In the genomic region with DNA sequence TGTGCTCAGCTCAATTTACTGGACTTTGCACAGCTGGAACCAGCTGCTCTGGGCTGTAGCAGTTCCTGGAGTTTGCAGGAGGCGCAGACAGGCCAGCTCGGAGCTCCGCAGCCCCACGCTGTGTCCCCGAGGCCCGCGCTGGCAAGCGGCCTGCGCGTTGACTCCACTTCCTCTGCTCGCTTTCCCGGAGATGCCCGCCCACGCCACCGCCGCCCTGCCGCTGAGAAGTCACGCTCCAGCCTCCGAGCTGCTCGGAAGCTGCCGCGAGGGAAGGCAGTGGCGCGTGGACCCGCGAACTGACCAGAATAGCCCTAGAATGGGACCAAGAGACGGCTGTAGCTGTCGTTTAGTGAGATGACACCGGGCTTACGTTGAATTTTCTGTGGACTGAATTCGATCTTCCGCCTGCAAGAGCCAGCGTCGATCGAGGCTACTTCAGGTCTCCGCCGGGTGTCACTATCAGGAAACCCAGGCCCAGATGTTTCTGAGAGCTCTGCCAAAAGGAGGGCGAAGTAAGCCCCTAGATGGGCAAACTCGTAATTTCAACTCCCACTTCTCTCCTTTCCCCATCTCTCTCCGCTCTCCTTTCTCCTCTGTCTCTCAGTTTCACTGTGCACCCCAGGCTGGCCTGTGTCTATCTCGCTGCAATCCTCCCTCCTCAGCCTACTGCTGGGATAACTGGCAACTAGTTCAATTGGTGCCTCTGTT, we compare ENCODE assay signal across 8 mouse cellular contexts. TPM values are rescaled to one million over a fixed set of nuclear protein-coding genes. Genes with fewer than 3 reads are reported as not detected.
DNase-seq lines count a peak whose midpoint lies in the region; ATAC-seq lines count a peak whose summit lies in the region.

No protein-coding gene starts in this region.

- no peaks in the 10 kb centered on the region for H3K9me3 ChIP-seq in hindbrain, embryonic 10.5 days

- peak; percentile 84 for ATAC-seq in frontal cortex, adult (ENCODE audit: low TSS enrichment)

- peak; percentile 50 for DNase-seq in MEL-GATA-1-ER (ENCODE audit: extremely low read depth, low read depth)
- DNase-seq in cerebellum, adult 9-10 months, result peak; percentile 60
- DNase-seq in hindbrain, embryonic 10.5 days (ENCODE audit: low spot score), result peak; percentile 73
- DNase-seq in layer of hippocampus, postnatal 14 days (ENCODE audit: low spot score in 2 of 2), result peak; percentile 56 to 58
- peak; percentile 93 for DNase-seq in lung, postnatal 10 days
- DNase-seq in ovary, postnatal 14 days (ENCODE audit: low spot score), result peak; percentile 74
- DNase-seq in thymus, postnatal 25 days, result peak; percentile 86

- peak overlapping the region; percentile 70 for H3K27ac ChIP-seq in hindbrain, embryonic 10.5 days

- 1% methylated on average over 41 of the region's 41 CpGs for WGBS in hindbrain, embryonic 10.5 days

- no peaks in the 10 kb centered on the region for H3K36me3 ChIP-seq in hindbrain, embryonic 10.5 days

- peaks cover 28% of the 10 kb centered on the region for H3K4me1 ChIP-seq in hindbrain, embryonic 10.5 days (replicated peaks)

- peaks cover 77% of the 10 kb centered on the region for H3K27me3 ChIP-seq in hindbrain, embryonic 10.5 days (ENCODE audit: insufficient read depth, poor library complexity, severe bottlenecking)

- H3K4me3 ChIP-seq in hindbrain, embryonic 10.5 days, result peak overlapping the region; percentile 60

RNA-seq across cellular contexts. Expression of a gene that starts 27.1 kb away (rescaled TPM):
- 43.0 and 50.9 TPM in 2 replicates for polyA plus RNA-seq in hindbrain, embryonic 10.5 days (2016; fragmentation: Nextera tagmentation; extraction: Ambion mirVana)
- 100 to 1,000 TPM; 105 to 108 TPM for total RNA-seq in layer of hippocampus, postnatal 14 days (2021)

Comparison
In these comparisons a context has a peak if more than half of its experiments do, and no peak if none do; other contexts are left out.
1. Peak in every context shown above with its lines: DNase-seq, ATAC-seq, H3K4me3 ChIP-seq and H3K27ac ChIP-seq.